Comparison of ENCODE assay signal across 8 mouse cellular contexts in the genomic region with DNA sequence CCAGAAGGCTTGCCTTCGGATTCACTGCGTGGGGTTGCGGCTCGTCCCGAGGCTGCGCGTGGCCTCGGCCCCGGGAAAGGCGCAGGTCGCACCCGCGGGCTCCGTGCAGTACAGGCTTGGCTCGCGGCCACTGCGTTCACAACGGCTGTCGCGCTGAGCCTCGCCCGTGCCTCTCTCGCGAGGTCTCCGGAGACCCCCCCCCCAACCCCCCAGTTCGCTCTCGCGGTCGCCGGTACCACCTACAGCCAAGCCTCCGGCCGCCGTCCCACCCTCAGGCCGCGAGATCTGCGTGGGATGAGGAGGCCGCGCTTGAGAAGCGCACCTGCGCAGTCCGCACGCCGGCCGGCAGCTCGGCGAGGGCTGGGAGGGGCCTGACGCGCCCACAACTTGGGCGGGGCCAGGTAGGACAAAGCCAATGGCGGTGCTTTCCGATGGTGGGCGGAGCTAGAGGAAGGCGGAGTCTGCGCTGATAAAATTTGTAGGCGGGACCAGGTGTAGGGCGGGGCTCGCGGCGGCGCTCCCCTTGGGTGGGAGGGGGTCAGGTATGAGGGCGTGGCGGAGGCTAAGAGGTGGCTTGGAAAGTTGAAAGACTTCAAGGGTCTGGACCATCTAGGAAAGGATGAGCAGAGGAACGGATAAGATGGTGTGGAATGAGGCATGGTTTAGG. TPM values are rescaled to one million over a fixed set of nuclear protein-coding genes. Genes with fewer than 3 reads are reported as not detected.
DNase-seq lines count a peak whose midpoint lies in the region; ATAC-seq and TF ChIP-seq lines count a peak whose summit lies in the region.

No protein-coding gene starts in this region.

- H3K9ac ChIP-seq in hindbrain, embryonic 15.5 days, result peak overlapping the region; percentile 84

- H3K4me1 ChIP-seq in hindbrain, embryonic 15.5 days (replicated peaks), result peaks cover 31% of the 10 kb centered on the region

- WGBS in hindbrain, embryonic 15.5 days, result under 1% methylated on average over 58 of the region's 63 CpGs

- no peaks in the 10 kb centered on the region for H3K27me3 ChIP-seq in Patski
- no peaks in the 10 kb centered on the region for H3K27me3 ChIP-seq in hindbrain, embryonic 15.5 days

- peak; percentile 41 for DNase-seq in Patski (ENCODE audit: low read depth, low spot score)
- peak; percentile 95 to 96 for DNase-seq in cerebellum, postnatal 14 days
- peak; percentile 68 to 85 for DNase-seq in frontal cortex, postnatal 25 days (ENCODE audit: low spot score in 2 of 2)
- DNase-seq in left cerebral cortex, adult 11 months (ENCODE audit: low spot score), result peak; percentile 87
- peak; percentile 96 for DNase-seq in lung, postnatal 4 days
- peak; percentile 91 for DNase-seq in retina, postnatal 7 days (ENCODE audit: low read depth, low spot score)
- DNase-seq in urinary bladder, adult 2 months (ENCODE audit: low spot score), result peak; percentile 79

- ATAC-seq in Patski, result peak; percentile 92
- ATAC-seq in hindbrain, embryonic 15.5 days (ENCODE audit: low FRiP score, low read depth), result peak; percentile 96

- H3K36me3 ChIP-seq in hindbrain, embryonic 15.5 days, result peaks cover 3% of the 10 kb centered on the region

- TF ChIP-seq CTCF in Patski (IDR thresholded peaks at IDR 0.05), result no peak

- H3K9me3 ChIP-seq in hindbrain, embryonic 15.5 days, result no peaks in the 10 kb centered on the region

- POLR2A ChIA-PET in Patski (lab: Charles Lee), result no interaction called here

- peak overlapping the region; percentile 84 for H3K27ac ChIP-seq in hindbrain, embryonic 15.5 days (replicated peaks)

- CTCF ChIA-PET in Patski (lab: Charles Lee), result no interaction called here

- in situ Hi-C loops in Patski (cut with MboI; ENCODE audit: low pct_unique_long_range_greater_than_20kb), result no loop called here

- H3K4me3 ChIP-seq in hindbrain, embryonic 15.5 days, result peak overlapping the region; percentile 89

- H3K4me2 ChIP-seq in hindbrain, embryonic 15.5 days, result peak overlapping the region; percentile 80

RNA-seq across cellular contexts. Expression of gene Dgke, which starts 6.1 kb away (rescaled TPM):
- 7.1 TPM for polyA plus RNA-seq in Patski (2021)
- polyA plus RNA-seq in hindbrain, embryonic 15.5 days (2015; fragmentation: Nextera tagmentation; extraction: Ambion mirVana), result 17.2 and 17.3 TPM in 2 replicates
- polyA plus RNA-seq in urinary bladder, adult 2 months (2012; rRNA removed), result 5.7 and 6.4 TPM in 2 replicates

RNA-seq across cellular contexts. Expression of gene Gm525, which starts 13.1 kb away (rescaled TPM):
- polyA plus RNA-seq in Patski (2021), result not detected
- not detected in 2 replicates for polyA plus RNA-seq in hindbrain, embryonic 15.5 days (2015; fragmentation: Nextera tagmentation; extraction: Ambion mirVana)
- polyA plus RNA-seq in urinary bladder, adult 2 months (2012; rRNA removed), result 0.18 and 0.72 TPM in 2 replicates

Comparison
In these comparisons a context has a peak if more than half of its experiments do, and no peak if none do; other contexts are left out.
1. Peak in every context shown above with its lines: DNase-seq, ATAC-seq, H3K4me3 ChIP-seq and H3K27ac ChIP-seq.
2. DNase-seq: peak in every context shown above with its lines; median percentile 96 in lung, postnatal 4 days; 96 in cerebellum, postnatal 14 days; 91 in retina, postnatal 7 days; 87 in left cerebral cortex, adult 11 months; 79 in urinary bladder, adult 2 months; 76 in frontal cortex, postnatal 25 days; 41 in Patski.